Mouse (Mus musculus) neural tube, embryonic 11.5 days (tissue): ENCODE results near the gene Dcaf8. TPM values are rescaled to one million over a fixed set of nuclear protein-coding genes. Genes with fewer than 3 reads are reported as not detected.

Source experiments
- ATAC-seq: fragments of 200-750 bp; cut with Nextera tagmentation; 2 replicates; pipeline ENCODE4 v1.8.0; 2017; ENCODE audit warnings: moderate number of reproducible peaks, mild to moderate bottlenecking, moderate TSS enrichment, moderate library complexity; ENCODE audit not compliant: insufficient read depth, low FRiP score, low TSS enrichment
- DNase-seq: peaks from one replicate; pipeline ENCODE4 v3.0.0-alpha.2; 2015; ENCODE audit warnings: low spot score
- H3K27ac ChIP-seq: fragments of 300-500 bp; sonication (generic); 2 replicates; pipeline ENCODE4 v1.5.1; 2014; ENCODE audit warnings: low read depth, mild to moderate bottlenecking, low read length
- H3K27me3 ChIP-seq: fragments of 300-500 bp; sonication (generic); 2 replicates; pipeline ENCODE4 v1.6.1; 2014; ENCODE audit warnings: mild to moderate bottlenecking, low read length, mixed read lengths; ENCODE audit not compliant: control insufficient read depth, insufficient read depth
- H3K36me3 ChIP-seq: fragments of 300-500 bp; sonication (generic); 2 replicates; pipeline ENCODE4 v1.6.1; 2014; ENCODE audit warnings: mild to moderate bottlenecking, low read length, moderate library complexity, mixed read lengths; ENCODE audit not compliant: control insufficient read depth, insufficient read depth
- H3K4me1 ChIP-seq: fragments of 300-500 bp; sonication (generic); 2 replicates; pipeline ENCODE4 v1.6.1; 2014; ENCODE audit warnings: low read length, mixed read lengths; ENCODE audit not compliant: control insufficient read depth, insufficient read depth
- H3K4me2 ChIP-seq: fragments of 300-500 bp; sonication (generic); 2 replicates; pipeline ENCODE4 v1.6.1; 2014; ENCODE audit warnings: low read depth, mild to moderate bottlenecking, moderate library complexity
- H3K4me3 ChIP-seq: fragments of 300-500 bp; sonication (generic); 2 replicates; pipeline ENCODE4 v1.5.1; 2014; ENCODE audit warnings: low read depth, low read length
- H3K9ac ChIP-seq: fragments of 300-500 bp; sonication (generic); 2 replicates; pipeline ENCODE4 v1.6.1; 2014; ENCODE audit warnings: mild to moderate bottlenecking, low read length
- H3K9me3 ChIP-seq: fragments of 300-500 bp; sonication (generic); 2 replicates; pipeline ENCODE4 v1.6.1; 2016; ENCODE audit warnings: low read length; ENCODE audit not compliant: control insufficient read depth
- WGBS: fragments of 180-500 bp; shearing (Covaris S2); extraction: QIAGEN DNeasy Blood & Tissue Kit; methylation state at CpG from one replicate; pipeline ENCODE4 v1.1.7; 2014; 5-methylcytosine and 5-hydroxymethylcytosine counted together
- polyA plus RNA-seq: library from polyadenylated mRNA; unstranded; fragments of >200 nt; fragmentation: Nextera tagmentation; extraction: Ambion mirVana; gene quantifications from 2 replicates; pipeline ENCODE4 v1.2.1, GENCODE M21; 2014

Dcaf8 gene
- polyA plus RNA-seq, 1 experiment from 2014 or later, result 113 TPM

DNA sequence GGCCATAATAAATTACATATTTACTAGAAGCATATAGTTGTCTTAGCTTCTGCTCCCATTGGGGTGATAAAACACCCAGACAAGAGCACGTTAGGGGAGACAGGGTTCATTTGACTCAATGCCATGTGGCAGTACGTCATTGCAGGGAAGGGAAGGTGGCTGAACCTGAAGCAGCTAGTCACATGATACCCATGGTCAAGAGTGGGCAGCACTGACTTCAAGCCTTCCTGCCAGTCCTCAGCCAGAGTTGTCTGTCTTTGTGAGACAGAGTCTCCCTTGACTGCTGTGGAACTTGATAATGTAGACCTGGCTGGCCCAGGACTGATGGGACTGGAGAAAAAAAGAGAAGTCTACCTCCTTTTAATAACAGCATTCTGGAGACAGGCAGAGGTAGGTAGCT lies 25.2 kb upstream of the Dcaf8 start:
- Histone ChIP-seq H3K27me3 (no peaks in the 10 kb centered on the region), H3K4me2 (no peak overlapping the region), H3K36me3 (peaks cover 27% of the 10 kb centered on the region), H3K9ac (no peak overlapping the region), H3K9me3 (no peaks in the 10 kb centered on the region), H3K4me3 (no peak overlapping the region), H3K4me1 (peaks cover 4% of the 10 kb centered on the region), H3K27ac (no peak overlapping the region)
- WGBS, result 80% methylated on average over 2 of the region's 2 CpGs
- ATAC-seq (no peak), DNase-seq (no peak)

DNA sequence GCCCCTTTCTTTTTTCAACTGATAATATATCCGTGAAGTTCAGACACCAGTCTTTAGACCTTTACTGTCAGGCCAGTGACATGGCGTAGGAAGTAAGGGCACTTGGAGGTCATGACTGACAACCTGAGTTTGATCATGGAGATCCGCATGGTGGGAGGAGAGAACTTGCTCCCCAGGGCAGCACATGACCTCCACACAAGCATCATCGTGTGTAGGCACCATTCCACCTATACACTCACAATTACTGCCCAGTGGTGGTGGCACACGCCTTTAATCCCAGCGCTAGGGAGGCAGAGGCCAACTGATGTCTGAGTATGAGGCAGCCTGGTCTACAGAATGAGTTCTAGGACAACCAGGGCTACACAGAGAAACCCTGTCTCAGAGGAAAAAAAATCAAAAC lies 23.3 kb upstream of the Dcaf8 start:
- no peak overlapping the region for H3K4me3 ChIP-seq
- no peaks in the 10 kb centered on the region for H3K27me3 ChIP-seq
- DNase-seq (no peak), ATAC-seq (no peak)
- H3K9ac ChIP-seq, result no peak overlapping the region
- no peak overlapping the region for H3K27ac ChIP-seq
- peaks cover 5% of the 10 kb centered on the region for H3K4me1 ChIP-seq
- H3K4me2 ChIP-seq, result no peak overlapping the region
- peaks cover 23% of the 10 kb centered on the region for H3K36me3 ChIP-seq
- 84% methylated on average over 6 of the region's 6 CpGs for WGBS
- no peaks in the 10 kb centered on the region for H3K9me3 ChIP-seq

DNA sequence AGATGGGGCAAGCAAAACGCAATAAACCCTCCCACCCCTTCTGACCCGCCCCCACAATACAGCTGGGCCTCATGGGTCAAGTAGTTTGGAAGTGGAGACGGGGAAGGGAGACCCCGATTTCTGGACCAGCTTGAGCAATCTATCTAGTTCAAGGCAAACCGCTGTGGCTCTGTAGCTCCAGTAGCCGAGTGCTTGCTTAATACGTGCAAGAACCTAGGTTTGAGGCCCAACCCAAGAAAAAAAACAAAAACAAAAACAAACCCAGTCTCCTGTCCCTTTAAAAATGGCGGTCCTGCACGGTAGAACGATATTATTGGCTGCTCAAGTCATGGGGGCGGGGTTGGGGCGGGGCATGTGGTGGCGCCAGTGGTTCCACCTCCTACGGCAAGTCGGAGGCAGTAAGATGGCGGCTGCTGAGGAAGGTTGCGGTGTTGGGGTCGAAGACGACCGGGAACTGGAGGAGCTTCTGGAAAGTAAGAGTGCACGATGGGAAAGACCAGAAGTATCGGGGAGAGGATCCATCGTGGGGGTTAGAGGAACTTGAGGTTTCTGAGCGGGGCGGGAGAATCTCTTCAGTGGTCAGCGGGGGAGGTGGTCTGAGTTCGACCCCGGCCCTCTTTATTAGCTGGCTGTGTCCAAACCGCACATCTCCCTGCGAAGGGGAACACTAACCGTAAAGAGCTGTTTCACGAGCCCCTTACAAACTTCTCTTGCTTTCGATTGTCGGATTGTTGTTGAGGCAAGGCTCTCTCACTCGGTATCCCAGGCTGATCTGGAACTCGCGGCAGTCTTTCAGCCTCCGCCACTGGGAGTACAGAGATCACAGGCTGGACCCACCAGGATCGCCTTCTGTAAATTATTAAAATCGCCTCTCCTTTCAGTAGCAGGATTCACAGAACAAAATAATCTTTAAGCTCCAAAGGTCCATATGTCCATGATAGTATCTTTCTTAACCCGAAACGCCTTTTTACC lies 21.2 kb upstream of the Dcaf8 start, which contains the start of gene Pex19:
Gene Pex19 (plus strand): TSS at position 380 of the 972 bp plus-strand sequence.
- peaks cover 16% of the 10 kb centered on the region for H3K36me3 ChIP-seq
- peak within 1 kb of the TSS; percentile 78 for H3K4me3 ChIP-seq
- H3K27me3 ChIP-seq, result no peaks in the 10 kb centered on the region
- H3K27ac ChIP-seq, result peak within 1 kb of the TSS; percentile 44; the same call in 1 of the 2 replicates
- peaks cover 5% of the 10 kb centered on the region for H3K4me1 ChIP-seq
- peak; percentile 93 for DNase-seq
- H3K9me3 ChIP-seq, result no peaks in the 10 kb centered on the region
- under 1% methylated on average over 42 of the region's 42 CpGs for WGBS
- H3K9ac ChIP-seq, result peak within 1 kb of the TSS; percentile 85
- peak; percentile 98 for ATAC-seq
- peak within 1 kb of the TSS; percentile 72 for H3K4me2 ChIP-seq

DNA sequence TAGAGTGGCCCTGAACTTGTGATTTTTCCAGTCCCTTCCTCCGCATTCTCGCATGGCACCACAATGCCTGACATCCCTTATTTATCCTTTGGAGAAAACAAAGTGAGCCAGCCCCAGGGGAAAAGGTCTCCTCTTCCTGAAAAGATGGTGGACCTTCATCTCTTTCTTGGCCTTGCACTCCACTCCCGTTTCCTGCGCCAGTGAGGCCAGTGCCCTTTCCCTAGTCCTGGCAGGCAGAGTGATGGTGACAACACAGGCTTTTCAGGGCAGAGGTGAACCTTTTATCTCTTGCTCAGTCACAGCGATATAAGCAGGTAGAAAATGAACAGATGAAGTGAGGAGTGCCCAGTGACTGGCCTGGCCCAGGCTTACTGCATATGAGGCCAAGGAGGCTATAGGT lies 20.4 kb upstream of the Dcaf8 start:
- no peak for DNase-seq
- Histone ChIP-seq H3K4me2 (peak overlapping the region; percentile 72), H3K4me1 (peaks cover 5% of the 10 kb centered on the region), H3K9me3 (no peaks in the 10 kb centered on the region), H3K36me3 (peaks cover 23% of the 10 kb centered on the region), H3K27ac (no peak overlapping the region), H3K9ac (peak overlapping the region; percentile 85), H3K4me3 (peak overlapping the region; percentile 78), H3K27me3 (no peaks in the 10 kb centered on the region)
- ATAC-seq, result no peak
- WGBS, result 66% methylated on average over 5 of the region's 5 CpGs

DNA sequence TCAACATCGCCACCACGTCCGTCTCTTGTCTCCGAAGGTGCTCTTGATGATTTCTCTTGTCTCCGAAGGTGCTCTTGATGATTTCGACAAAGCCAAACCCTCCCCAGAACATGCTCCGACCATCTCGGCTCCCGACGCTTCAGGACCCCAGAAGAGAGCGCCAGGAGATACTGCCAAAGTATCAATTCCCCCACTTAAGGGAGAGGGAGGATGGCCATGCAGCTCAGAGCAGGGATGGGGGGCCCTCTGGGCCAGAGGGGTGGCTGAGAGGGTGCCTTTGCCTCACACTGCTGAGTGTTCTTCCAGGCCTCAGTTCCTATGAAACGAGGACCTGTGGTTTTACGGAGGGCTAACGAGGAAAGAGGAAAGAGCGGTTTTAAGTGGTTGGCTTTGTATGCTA lies 19.3 kb upstream of the Dcaf8 start:
- H3K9ac ChIP-seq, result no peak overlapping the region
- H3K27me3 ChIP-seq, result no peaks in the 10 kb centered on the region
- no peak overlapping the region for H3K4me3 ChIP-seq
- WGBS, result 95% methylated on average over 15 of the region's 15 CpGs
- ATAC-seq (no peak), DNase-seq (no peak)
- peaks cover 5% of the 10 kb centered on the region for H3K4me1 ChIP-seq
- H3K27ac ChIP-seq, result no peak overlapping the region
- H3K4me2 ChIP-seq, result no peak overlapping the region
- H3K9me3 ChIP-seq, result no peaks in the 10 kb centered on the region
- H3K36me3 ChIP-seq, result peaks cover 25% of the 10 kb centered on the region

DNA sequence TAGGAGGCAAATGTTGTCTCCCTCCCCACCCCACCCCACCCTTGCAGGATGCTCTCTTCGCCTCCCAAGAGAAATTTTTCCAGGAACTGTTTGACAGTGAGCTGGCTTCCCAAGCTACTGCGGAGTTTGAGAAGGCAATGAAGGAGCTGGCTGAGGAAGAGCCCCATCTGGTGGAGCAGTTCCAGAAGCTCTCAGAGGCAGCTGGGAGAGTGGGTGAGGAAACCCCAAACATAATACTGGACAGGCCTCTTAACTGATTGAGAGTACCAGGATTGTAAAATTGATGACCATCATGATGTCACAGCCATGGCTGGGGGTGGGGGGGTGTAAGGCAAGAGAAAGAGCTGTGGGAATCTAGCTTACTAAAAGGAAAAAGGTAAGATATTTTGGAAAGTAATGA lies 18.8 kb upstream of the Dcaf8 start:
- Histone ChIP-seq H3K36me3 (peaks cover 27% of the 10 kb centered on the region), H3K9ac (no peak overlapping the region), H3K4me1 (peaks cover 5% of the 10 kb centered on the region), H3K27me3 (no peaks in the 10 kb centered on the region), H3K4me2 (no peak overlapping the region), H3K9me3 (no peaks in the 10 kb centered on the region), H3K27ac (no peak overlapping the region), H3K4me3 (no peak overlapping the region)
- DNase-seq (peak; percentile 25), ATAC-seq (no peak)
- WGBS, result 74% methylated on average over 2 of the region's 2 CpGs

DNA sequence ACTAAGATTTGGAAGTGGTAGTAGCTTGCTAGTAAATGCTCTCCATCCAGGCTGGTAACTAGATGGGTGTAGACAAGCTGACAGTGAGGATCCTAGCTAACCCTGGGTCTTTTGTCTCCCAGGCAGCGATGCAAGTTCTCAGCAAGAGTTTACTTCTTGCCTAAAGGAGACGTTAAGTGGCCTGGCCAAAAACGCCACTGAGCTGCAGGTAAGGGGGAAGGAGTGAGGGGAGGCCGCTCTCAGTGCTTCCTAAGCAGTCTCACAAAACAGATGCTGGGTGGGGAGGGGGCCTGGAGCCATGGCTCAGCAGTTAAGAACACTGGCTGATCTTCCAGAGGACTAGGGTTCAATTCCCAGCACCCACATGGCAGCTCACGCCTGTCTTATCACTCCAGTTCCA lies 18.1 kb upstream of the Dcaf8 start:
- Histone ChIP-seq H3K27ac (no peak overlapping the region), H3K36me3 (peaks cover 32% of the 10 kb centered on the region), H3K4me3 (no peak overlapping the region), H3K9me3 (no peaks in the 10 kb centered on the region), H3K27me3 (no peaks in the 10 kb centered on the region), H3K4me2 (no peak overlapping the region), H3K4me1 (peaks cover 5% of the 10 kb centered on the region), H3K9ac (no peak overlapping the region)
- DNase-seq, result no peak
- ATAC-seq, result no peak
- 95% methylated on average over 5 of the region's 5 CpGs for WGBS

DNA sequence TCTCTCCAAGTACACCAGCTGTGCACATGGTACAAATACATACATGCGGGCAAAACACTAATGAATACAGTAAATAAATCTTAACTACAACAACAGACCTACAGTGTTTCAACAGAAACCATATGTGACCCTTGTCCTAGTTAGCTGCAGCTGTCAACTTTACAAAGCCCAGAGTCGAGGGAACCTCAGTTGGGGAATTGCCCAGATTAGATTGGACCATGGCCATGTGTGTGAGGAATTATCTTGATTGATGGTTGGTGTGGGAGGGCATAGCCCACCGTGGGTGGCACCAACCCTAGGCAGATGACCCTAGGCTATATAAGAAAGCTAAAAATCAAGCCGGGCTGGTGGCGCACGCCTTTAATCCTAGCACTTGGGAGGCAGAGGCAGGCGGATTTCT lies 15.6 kb upstream of the Dcaf8 start:
- Histone ChIP-seq H3K36me3 (peaks cover 35% of the 10 kb centered on the region), H3K9ac (no peak overlapping the region), H3K27me3 (no peaks in the 10 kb centered on the region), H3K27ac (no peak overlapping the region), H3K4me1 (peaks cover 5% of the 10 kb centered on the region), H3K4me2 (no peak overlapping the region), H3K9me3 (no peaks in the 10 kb centered on the region), H3K4me3 (no peak overlapping the region)
- WGBS, result 86% methylated on average over 7 of the region's 7 CpGs
- DNase-seq (no peak), ATAC-seq (no peak)

DNA sequence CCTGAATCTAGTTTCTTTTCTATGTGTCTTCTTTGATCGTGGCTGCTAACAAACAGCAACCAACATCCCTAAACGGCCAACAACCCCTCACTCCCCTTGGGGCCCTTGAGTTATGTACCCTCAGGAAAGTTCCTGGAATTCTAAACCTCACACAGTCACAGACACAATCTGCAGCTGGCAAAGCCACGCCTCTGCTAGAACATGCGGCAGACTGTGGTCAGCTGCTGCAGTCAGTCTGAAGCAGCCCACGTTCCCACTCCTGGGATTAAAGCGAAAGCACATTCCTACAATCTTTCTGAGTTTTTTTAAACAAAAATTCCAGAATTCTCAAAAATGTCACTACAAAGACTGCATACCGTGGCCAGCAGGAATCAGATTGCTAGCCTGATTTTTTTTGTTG lies 14.3 kb upstream of the Dcaf8 start:
- 89% methylated on average over 7 of the region's 7 CpGs for WGBS
- no peak for ATAC-seq
- Histone ChIP-seq H3K27ac (no peak overlapping the region), H3K36me3 (peaks cover 35% of the 10 kb centered on the region), H3K9me3 (no peaks in the 10 kb centered on the region), H3K27me3 (no peaks in the 10 kb centered on the region), H3K4me1 (no peaks in the 10 kb centered on the region), H3K9ac (no peak overlapping the region), H3K4me3 (no peak overlapping the region), H3K4me2 (no peak overlapping the region)
- no peak for DNase-seq
